Mouse (Mus musculus) MEL (cell line): Measurements from ENCODE around the gene Deaf1.

Experiments used
- GABPA ChIP-seq: IDR thresholded peaks from 2 replicates; pipeline ENCODE4 v1.6.1; 2012; ENCODE audit warnings: low read depth, mild to moderate bottlenecking, inconsistent platforms, low read length, improper control_type of control experiment, moderate library complexity
- HCFC1 ChIP-seq: IDR thresholded peaks from 2 replicates; pipeline ENCODE4 v1.6.1; 2012; ENCODE audit warnings: low read depth, mild to moderate bottlenecking, inconsistent platforms, low read length, improper control_type of control experiment, moderate library complexity
- MYB ChIP-seq: IDR thresholded peaks from 2 replicates; pipeline ENCODE4 v1.6.1; 2011; ENCODE audit warnings: mild to moderate bottlenecking, low read depth, low read length, improper control_type of control experiment
- POLR2A ChIP-seq, 2 experiments: IDR thresholded peaks; 2 replicates each; pipeline ENCODE4 v1.6.1; 2011 to 2012; ENCODE audit warnings: low read length in 2 of 2, mild to moderate bottlenecking in 2 of 2, control low read depth in 1 of 2, improper control_type of control experiment in 1 of 2, low read depth in 1 of 2, moderate library complexity in 1 of 2; ENCODE audit not compliant: control insufficient read depth in 1 of 2, insufficient read depth in 1 of 2, poor library complexity in 1 of 2
- TCF12 ChIP-seq: IDR thresholded peaks from 2 replicates; pipeline ENCODE4 v1.6.1; 2014; ENCODE audit warnings: low read depth, mild to moderate bottlenecking, inconsistent platforms, low read length, improper control_type of control experiment, moderate library complexity

DNA sequence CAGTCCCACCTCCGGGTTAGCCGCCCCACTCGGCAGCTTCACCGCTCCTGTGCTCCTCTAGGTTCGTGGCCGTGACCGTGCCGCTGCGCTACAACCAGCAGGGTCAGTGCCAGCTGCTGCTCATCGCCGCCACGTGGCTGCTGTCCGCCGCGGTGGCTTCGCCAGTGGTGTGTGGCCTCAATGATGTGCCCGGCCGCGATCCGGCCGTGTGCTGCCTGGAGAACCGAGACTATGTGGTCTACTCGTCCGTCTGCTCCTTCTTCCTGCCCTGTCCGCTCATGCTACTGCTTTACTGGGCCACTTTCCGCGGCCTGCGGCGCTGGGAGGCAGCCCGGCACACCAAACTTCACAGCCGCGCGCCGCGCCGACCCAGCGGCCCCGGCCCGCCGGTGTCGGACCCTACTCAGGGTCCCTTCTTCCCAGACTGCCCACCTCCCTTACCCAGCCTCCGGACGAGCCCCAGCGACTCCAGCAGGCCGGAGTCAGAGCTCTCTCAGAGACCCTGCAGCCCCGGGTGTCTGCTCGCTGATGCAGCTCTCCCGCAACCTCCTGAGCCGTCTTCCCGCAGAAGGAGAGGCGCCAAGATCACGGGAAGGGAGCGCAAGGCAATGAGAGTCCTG is 33.5 kb downstream of the Deaf1 start:
- TF ChIP-seq TCF12 (no peak), POLR2A (IDR thresholded peaks at IDR 0.05; ENCODE audit: control insufficient read depth in 1 of 2, insufficient read depth in 1 of 2, low read depth in 1 of 2, low read length in 2 of 2, poor library complexity in 1 of 2) (no peak), GABPA (no peak), HCFC1 (no peak), MYB (no peak)
